Mouse (Mus musculus) hindbrain, embryonic 11.5 days (tissue): ENCODE measurements around the gene Ccar1. TPM values are rescaled to one million over a fixed set of nuclear protein-coding genes. Genes with fewer than 3 reads are reported as not detected.
"Not testable (repeated sequence)": the region's sequence is repeated elsewhere in the genome, so short reads cannot be mapped to it uniquely, and the experiment has no call there.

Source experiments
- ATAC-seq: fragments of 200-750 bp; cut with Nextera tagmentation; 2 replicates; pipeline ENCODE4 v1.8.0; 2017; ENCODE audit warnings: mild to moderate bottlenecking, moderate TSS enrichment, moderate library complexity; ENCODE audit not compliant: low FRiP score
- DNase-seq: peaks from one replicate; pipeline ENCODE4 v3.0.0-alpha.2; 2015; ENCODE audit warnings: low spot score
- H3K27ac ChIP-seq: fragments of 300-500 bp; sonication (generic); 2 replicates; pipeline ENCODE4 v1.5.1; 2014; ENCODE audit warnings: mild to moderate bottlenecking, low read depth, low read length
- H3K27me3 ChIP-seq: fragments of 300-500 bp; sonication (generic); 2 replicates; pipeline ENCODE4 v1.6.1; 2014; ENCODE audit warnings: mild to moderate bottlenecking, low read length, moderate library complexity, mixed read lengths; ENCODE audit not compliant: control insufficient read depth, insufficient read depth
- H3K36me3 ChIP-seq: fragments of 300-500 bp; sonication (generic); 2 replicates; pipeline ENCODE4 v1.6.1; 2014; ENCODE audit warnings: mild to moderate bottlenecking, low read length, moderate library complexity, mixed read lengths; ENCODE audit not compliant: control insufficient read depth, insufficient read depth
- H3K4me1 ChIP-seq: fragments of 300-500 bp; sonication (generic); replicated peaks from 2 replicates; pipeline ENCODE4 v1.6.1; 2014; ENCODE audit warnings: low read length, mixed read lengths; ENCODE audit not compliant: control insufficient read depth, insufficient read depth
- H3K4me2 ChIP-seq: fragments of 300-500 bp; sonication (generic); replicated peaks from 2 replicates; pipeline ENCODE4 v1.6.1; 2014; ENCODE audit warnings: mild to moderate bottlenecking, low read depth, low read length
- H3K4me3 ChIP-seq: fragments of 300-500 bp; sonication (generic); 2 replicates; pipeline ENCODE4 v1.5.1; 2014; ENCODE audit warnings: low read depth, low read length
- H3K9ac ChIP-seq: fragments of 300-500 bp; sonication (generic); 2 replicates; pipeline ENCODE4 v1.6.1; 2014; ENCODE audit warnings: low read depth, low read length
- H3K9me3 ChIP-seq: fragments of 300-500 bp; sonication (generic); 2 replicates; pipeline ENCODE4 v1.6.1; 2016; ENCODE audit warnings: low read length; ENCODE audit not compliant: control insufficient read depth
- WGBS: fragments of 180-500 bp; shearing (Covaris S2); extraction: QIAGEN DNeasy Blood & Tissue Kit; methylation state at CpG from one replicate; pipeline ENCODE4 v1.1.7; 2014; 5-methylcytosine and 5-hydroxymethylcytosine counted together
- polyA plus RNA-seq: library from polyadenylated mRNA; unstranded; fragments of >200 nt; fragmentation: Nextera tagmentation; extraction: Ambion mirVana; gene quantifications from 2 replicates; pipeline ENCODE4 v1.2.1, GENCODE M21; 2014

The Ccar1 gene
- polyA plus RNA-seq, 1 experiment from 2014 or later = 176 TPM

DNA sequence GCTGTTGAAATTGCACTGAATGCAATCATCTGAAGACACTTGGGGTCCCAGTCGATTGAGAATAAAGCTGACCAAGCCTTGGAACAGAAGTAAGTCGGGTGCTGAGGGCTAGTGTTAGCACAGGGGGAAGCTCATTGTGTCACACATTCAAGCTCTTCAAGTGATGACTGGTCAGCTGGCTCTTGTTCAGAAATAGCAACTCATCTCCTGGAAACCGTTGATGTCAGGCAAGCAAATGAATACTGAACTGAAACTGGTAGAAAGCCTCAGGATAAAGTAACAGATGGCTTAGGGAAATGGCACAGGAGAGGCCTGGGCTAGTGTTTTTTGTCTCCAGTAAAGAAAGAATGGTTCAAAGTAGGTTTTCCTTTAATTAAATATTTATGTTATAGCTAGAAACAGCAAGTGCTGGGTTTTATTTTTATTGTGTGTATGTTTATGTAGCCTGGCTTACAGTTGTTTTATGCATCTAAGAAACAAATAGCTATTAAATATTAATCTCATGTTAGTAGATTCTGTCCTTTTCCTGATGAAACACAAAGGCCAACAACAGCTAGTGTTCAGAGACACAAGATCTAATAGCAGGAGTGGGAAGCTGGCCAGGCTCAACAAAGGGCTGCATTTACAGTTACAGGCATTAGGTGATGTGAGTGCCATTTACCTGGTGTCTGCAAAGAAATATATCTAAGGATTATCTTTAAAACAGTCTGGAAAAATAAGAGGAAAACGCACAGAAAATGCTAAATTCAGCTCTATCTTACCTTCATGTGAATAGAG is 51.9 kb downstream of the Ccar1 start:
- Histone ChIP-seq H3K4me3 (no peak overlapping the region), H3K4me1 (no peaks in the 10 kb centered on the region), H3K9ac (no peak overlapping the region), H3K27ac (peak overlapping the region; percentile 47), H3K36me3 (peaks cover 7% of the 10 kb centered on the region; the same call in 1 of the 2 replicates), H3K9me3 (no peaks in the 10 kb centered on the region), H3K27me3 (no peaks in the 10 kb centered on the region), H3K4me2 (no peak overlapping the region)
- DNase-seq = no peak
- 0 out of 2 replicates have a peak, but pooled peaks have one; percentile 25 for ATAC-seq
- WGBS = 81% methylated on average over 4 of the region's 4 CpGs

DNA sequence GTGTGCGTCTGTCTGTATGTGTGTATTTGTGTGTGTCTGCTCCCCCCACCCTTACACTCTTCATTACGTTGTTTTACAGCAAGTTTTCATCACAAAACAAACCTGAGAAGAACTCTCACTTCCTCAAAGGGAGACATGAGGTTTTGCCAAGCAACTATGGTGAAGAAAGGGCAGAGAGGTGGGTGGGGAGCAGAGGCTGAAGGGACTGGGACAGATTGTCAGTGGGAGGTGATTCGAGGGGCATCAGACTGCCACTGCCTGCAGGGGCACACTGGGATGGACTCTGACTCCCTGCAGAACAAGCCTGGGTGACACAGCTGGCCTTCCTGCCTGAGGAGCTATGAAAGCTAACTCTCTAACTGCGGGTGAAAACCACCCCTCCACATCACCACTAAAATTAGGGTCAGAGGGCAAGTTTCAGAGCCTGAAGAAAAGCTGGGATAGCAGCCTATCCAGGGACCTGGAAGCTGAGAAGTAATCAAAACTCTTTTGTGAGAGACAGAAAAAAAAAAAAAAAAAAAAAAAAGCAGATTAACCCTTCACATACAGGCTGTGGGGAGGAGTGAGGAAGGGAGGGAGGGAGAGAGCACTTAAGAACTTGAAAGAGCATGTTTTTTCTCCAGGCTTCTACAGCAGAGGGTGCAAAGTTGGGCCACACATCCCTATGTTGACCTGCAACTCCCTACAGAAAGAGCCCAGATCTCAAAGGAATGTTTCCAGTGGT is 55.0 kb downstream of the Ccar1 start:
- Histone ChIP-seq H3K4me1 (no peaks in the 10 kb centered on the region), H3K27me3 (no peaks in the 10 kb centered on the region), H3K4me3 (no peak overlapping the region), H3K9me3 (no peaks in the 10 kb centered on the region), H3K36me3 (no peaks in the 10 kb centered on the region), H3K4me2 (no peak overlapping the region), H3K9ac (no peak overlapping the region), H3K27ac (no peak overlapping the region)
- 39% methylated on average over 4 of the region's 4 CpGs for WGBS
- DNase-seq (no peak), ATAC-seq (no peak)

- Histone ChIP-seq H3K36me3 (no peaks in the 10 kb centered on the region), H3K4me2 (no peak overlapping the region), H3K4me1 (peaks cover 3% of the 10 kb centered on the region; the same call in 1 of the 2 replicates), H3K4me3 (no peak overlapping the region), H3K27ac (no peak overlapping the region), H3K9ac (no peak overlapping the region), H3K9me3 (no peaks in the 10 kb centered on the region), H3K27me3 (0 out of 2 replicates have a peak, but pooled peaks cover 2% of the 10 kb centered on the region)
- 77% methylated on average over 10 of the region's 10 CpGs for WGBS
- DNase-seq (no peak), ATAC-seq (no peak)
Measured at GRCm38 (mm10) chr10:62730826-62731225, 61.3 kb downstream of the Ccar1 start.

GRCm38 (mm10) chr10:62725771-62726687 is 66.1 kb downstream of the Ccar1 start, which contains the start of gene Stox1:
Stox1 (minus strand) TSS chr10:62726128.
- DNase-seq = peak; percentile 79
- no peak within 1 kb of the TSS for H3K27ac ChIP-seq
- peak within 1 kb of the TSS; percentile 60 for H3K4me3 ChIP-seq
- peak within 1 kb of the TSS; percentile 94 for H3K4me2 ChIP-seq
- H3K9ac ChIP-seq = peak within 1 kb of the TSS; percentile 60
- H3K9me3 ChIP-seq = no peaks in the 10 kb centered on the region
- H3K36me3 ChIP-seq = no peaks in the 10 kb centered on the region
- WGBS = 1% methylated on average over 58 of the region's 85 CpGs
- peaks cover 6% of the 10 kb centered on the region; the same call in 1 of the 2 replicates for H3K27me3 ChIP-seq
- ATAC-seq = peak; percentile 91
- H3K4me1 ChIP-seq = peaks cover 3% of the 10 kb centered on the region; the same call in 1 of the 2 replicates

DNA sequence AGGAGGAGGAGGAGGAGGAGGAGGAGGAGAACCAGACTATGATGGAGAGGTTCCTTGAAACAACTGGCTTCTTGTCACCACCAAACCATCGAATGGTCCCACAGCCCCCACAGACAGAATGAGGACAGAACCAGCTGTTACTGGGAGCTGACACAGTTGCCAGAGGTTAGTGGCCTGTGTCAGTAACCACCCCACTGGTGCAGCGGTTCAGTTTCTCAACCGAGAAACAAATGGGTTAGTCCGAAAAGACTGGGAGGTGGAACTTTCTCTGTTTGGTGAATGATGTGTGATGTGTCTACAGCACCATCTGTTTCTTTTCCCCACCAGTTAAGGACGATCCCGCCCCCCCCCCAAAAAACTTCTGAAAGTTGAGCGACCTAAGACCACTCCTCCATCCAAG is 67.2 kb downstream of the Ccar1 start:
- 26% methylated on average over 7 of the region's 7 CpGs for WGBS
- H3K36me3 ChIP-seq = no peaks in the 10 kb centered on the region
- DNase-seq (no peak), ATAC-seq (no peak)
- H3K9me3 ChIP-seq = no peaks in the 10 kb centered on the region
- peaks cover 6% of the 10 kb centered on the region; the same call in 1 of the 2 replicates for H3K27me3 ChIP-seq
- H3K4me1 ChIP-seq = peaks cover 3% of the 10 kb centered on the region; the same call in 1 of the 2 replicates
- no peak overlapping the region for H3K4me2 ChIP-seq
- no peak overlapping the region for H3K9ac ChIP-seq
- no peak overlapping the region for H3K27ac ChIP-seq
- no peak overlapping the region for H3K4me3 ChIP-seq

DNA sequence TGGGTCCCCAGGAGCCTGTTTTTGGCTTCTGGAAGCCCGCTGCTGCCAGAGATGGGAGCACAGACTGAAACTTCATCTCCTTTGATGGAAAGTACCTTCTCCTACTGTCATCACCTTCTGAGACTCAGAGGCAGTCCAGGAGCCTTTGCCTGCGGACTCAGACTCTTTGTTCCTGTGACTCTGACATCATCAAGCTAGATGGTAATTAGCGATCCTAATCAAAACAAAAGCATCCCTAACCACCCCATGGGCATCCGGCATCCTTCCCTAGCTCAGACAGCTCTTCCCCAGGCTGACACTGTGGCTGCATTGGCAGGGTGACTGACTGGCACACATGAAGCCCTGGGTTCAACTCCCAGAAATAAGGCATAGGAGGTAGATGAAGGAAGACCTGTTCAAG is 69.4 kb downstream of the Ccar1 start:
- 26% methylated on average over 4 of the region's 4 CpGs for WGBS
- Histone ChIP-seq H3K9me3 (no peaks in the 10 kb centered on the region), H3K4me2 (no peak overlapping the region), H3K9ac (no peak overlapping the region), H3K27ac (no peak overlapping the region), H3K27me3 (peaks cover 6% of the 10 kb centered on the region; the same call in 1 of the 2 replicates), H3K4me1 (peaks cover 3% of the 10 kb centered on the region; the same call in 1 of the 2 replicates), H3K36me3 (no peaks in the 10 kb centered on the region), H3K4me3 (no peak overlapping the region)
- ATAC-seq (no peak), DNase-seq (no peak)

DNA sequence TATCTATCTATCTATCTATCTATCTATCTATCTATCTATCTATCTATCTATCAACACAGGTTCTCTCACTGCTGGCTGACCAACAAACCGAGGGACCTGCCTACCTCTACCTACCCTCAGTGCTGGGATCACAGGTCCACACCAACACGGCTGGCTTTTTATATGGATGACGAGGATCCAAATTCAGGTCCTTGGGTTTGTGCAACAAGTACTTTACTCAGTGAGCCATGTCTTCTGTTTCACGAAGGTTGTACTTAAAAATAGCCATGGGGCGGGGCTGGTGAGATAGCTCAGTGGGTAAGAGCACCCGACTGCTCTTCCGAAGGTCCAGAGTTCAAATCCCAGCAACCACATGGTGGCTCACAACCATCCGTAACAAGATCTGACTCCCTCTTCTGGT is 71.5 kb downstream of the Ccar1 start:
- WGBS = 92% methylated on average over 7 of the region's 8 CpGs

GRCm38 (mm10) chr10:62713457-62713856 is 78.6 kb downstream of the Ccar1 start:
- no peak for DNase-seq
- Histone ChIP-seq H3K9ac (no peak overlapping the region), H3K27ac (no peak overlapping the region), H3K36me3 (no peaks in the 10 kb centered on the region), H3K27me3 (no peaks in the 10 kb centered on the region), H3K4me1 (no peaks in the 10 kb centered on the region), H3K9me3 (no peaks in the 10 kb centered on the region), H3K4me2 (no peak overlapping the region), H3K4me3 (no peak overlapping the region)
- WGBS = 67% methylated on average over 10 of the region's 10 CpGs
- ATAC-seq = no peak

More for the DNA sequence above, 71.5 kb downstream of the Ccar1 start:
- not testable (repeated sequence) for ATAC-seq, H3K4me3 ChIP-seq, H3K4me1 ChIP-seq, H3K4me2 ChIP-seq, H3K9ac ChIP-seq, H3K27ac ChIP-seq, DNase-seq, H3K9me3 ChIP-seq, H3K27me3 ChIP-seq, H3K36me3 ChIP-seq
